Mouse (Mus musculus) liver, embryonic 13.5 days (tissue): ENCODE data around the gene Cebpe. TPM values are rescaled to one million over a fixed set of nuclear protein-coding genes. Genes with fewer than 3 reads are reported as not detected.

ENCODE experiments used
- ATAC-seq: fragments of 200-750 bp; cut with Nextera tagmentation; 2 replicates; pipeline ENCODE4 v1.8.0; 2017; ENCODE audit warnings: low read depth, mild to moderate bottlenecking, moderate number of reproducible peaks, moderate library complexity
- DNase-seq: peaks from one replicate; pipeline ENCODE4 v3.0.0; 2022
- H3K27ac ChIP-seq: fragments of 300-500 bp; sonication (generic); 2 replicates; pipeline ENCODE4 v1.5.1; 2015; ENCODE audit warnings: moderate library complexity, mild to moderate bottlenecking, inconsistent platforms
- H3K27me3 ChIP-seq: fragments of 300-500 bp; sonication (generic); 2 replicates; pipeline ENCODE4 v1.6.1; 2015; ENCODE audit warnings: mild to moderate bottlenecking, inconsistent platforms
- H3K36me3 ChIP-seq: fragments of 300-500 bp; sonication (generic); 2 replicates; pipeline ENCODE4 v1.6.1; 2015; ENCODE audit warnings: mild to moderate bottlenecking, inconsistent platforms
- H3K4me1 ChIP-seq: fragments of 300-500 bp; sonication (generic); replicated peaks from 2 replicates; pipeline ENCODE4 v1.6.1; 2015; ENCODE audit warnings: inconsistent platforms
- H3K4me2 ChIP-seq: fragments of 300-500 bp; sonication (generic); 2 replicates; pipeline ENCODE4 v1.6.1; 2015; ENCODE audit warnings: inconsistent platforms, mild to moderate bottlenecking, moderate library complexity
- H3K4me3 ChIP-seq: fragments of 300-500 bp; sonication (generic); replicated peaks from 2 replicates; pipeline ENCODE4 v1.5.1; 2015; ENCODE audit warnings: mild to moderate bottlenecking, inconsistent platforms
- H3K9ac ChIP-seq: fragments of 300-500 bp; sonication (generic); 2 replicates; pipeline ENCODE4 v1.6.1; 2015; ENCODE audit warnings: mild to moderate bottlenecking, inconsistent platforms
- H3K9me3 ChIP-seq: fragments of 300-500 bp; sonication (generic); replicated peaks from 2 replicates; pipeline ENCODE4 v1.6.1; 2016; ENCODE audit warnings: inconsistent platforms
- WGBS: fragments of 180-500 bp; shearing (Covaris S2); methylation state at CpG from one replicate; pipeline ENCODE4 v1.1.7; 2015; ENCODE audit not compliant: insufficient replicate concordance; 5-methylcytosine and 5-hydroxymethylcytosine counted together
- polyA plus RNA-seq: library from polyadenylated mRNA; unstranded; fragments of >200 nt; fragmentation: Nextera tagmentation; extraction: Ambion mirVana; gene quantifications from 2 replicates; pipeline ENCODE4 v1.2.1, GENCODE M21; 2015

Cebpe gene
- polyA plus RNA-seq, 1 experiment from 2014 or later = 3.4 TPM

DNA sequence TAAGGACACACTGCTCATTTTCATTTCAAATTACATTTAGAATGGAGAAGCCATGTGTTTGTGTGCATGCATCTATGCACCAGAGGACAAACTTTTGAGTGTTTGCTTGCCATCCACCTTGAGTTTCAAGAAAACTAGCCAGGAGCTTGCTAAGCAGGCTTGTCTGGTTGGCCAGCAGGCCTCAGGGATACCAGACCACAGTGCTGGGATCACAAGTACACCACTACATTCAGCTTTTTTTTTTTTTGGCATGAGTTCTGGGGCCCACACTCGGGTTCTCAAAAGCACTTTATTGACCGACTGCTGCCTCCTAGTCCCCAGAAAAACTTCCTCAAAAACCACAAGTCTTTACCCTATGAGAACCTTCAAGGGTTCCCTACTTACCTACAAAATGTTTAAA is 37.7 kb downstream of the Cebpe start:
- H3K9me3 ChIP-seq = no peaks in the 10 kb centered on the region
- H3K27me3 ChIP-seq = no peaks in the 10 kb centered on the region
- ATAC-seq (no peak), DNase-seq (no peak)
- H3K27ac ChIP-seq = no peak overlapping the region
- no peak overlapping the region for H3K9ac ChIP-seq
- no peak overlapping the region for H3K4me3 ChIP-seq
- 39% methylated on average over 2 of the region's 2 CpGs for WGBS
- no peaks in the 10 kb centered on the region for H3K4me1 ChIP-seq
- H3K4me2 ChIP-seq = no peak overlapping the region
- H3K36me3 ChIP-seq = peaks cover 72% of the 10 kb centered on the region

- no peaks in the 10 kb centered on the region for H3K4me1 ChIP-seq
- no peak overlapping the region for H3K4me2 ChIP-seq
- no peak overlapping the region for H3K27ac ChIP-seq
- H3K9ac ChIP-seq = no peak overlapping the region
- ATAC-seq (peak; percentile 39; the same call in 1 of the 2 replicates), DNase-seq (no peak)
- H3K36me3 ChIP-seq = peaks cover 76% of the 10 kb centered on the region
- no peak overlapping the region for H3K4me3 ChIP-seq
- no peaks in the 10 kb centered on the region for H3K9me3 ChIP-seq
- H3K27me3 ChIP-seq = no peaks in the 10 kb centered on the region
- 68% methylated on average over 4 of the region's 4 CpGs for WGBS
These were observed 42.6 kb downstream of the Cebpe start for GRCm38 (mm10) chr14:54669381-54669780.

GRCm38 (mm10) chr14:54664477-54665222 is 47.3 kb downstream of the Cebpe start:
- H3K4me2 ChIP-seq = no peak overlapping the region
- H3K36me3 ChIP-seq = peaks cover 97% of the 10 kb centered on the region
- H3K27me3 ChIP-seq = no peaks in the 10 kb centered on the region
- ATAC-seq (no peak), DNase-seq (no peak)
- H3K27ac ChIP-seq = no peak overlapping the region
- WGBS = 84% methylated on average over 10 of the region's 10 CpGs
- no peaks in the 10 kb centered on the region for H3K4me1 ChIP-seq
- no peaks in the 10 kb centered on the region for H3K9me3 ChIP-seq
- H3K9ac ChIP-seq = no peak overlapping the region
- no peak overlapping the region for H3K4me3 ChIP-seq

Other genes with a start within 250 kb of the Cebpe start
- gene Lrp10, start 248.0 kb downstream of the Cebpe start, polyA plus RNA-seq = 18.4 and 21.2 TPM in 2 replicates
- gene Rem2, start 236.1 kb downstream of the Cebpe start, polyA plus RNA-seq = 0.06 and 0.12 TPM in 2 replicates
- gene Prmt5, start 194.6 kb downstream of the Cebpe start, polyA plus RNA-seq = 41.6 and 48.9 TPM in 2 replicates
- gene Haus4, start 157.6 kb downstream of the Cebpe start, polyA plus RNA-seq = 45.6 and 47.5 TPM in 2 replicates
- 3.9 and 4.4 TPM in 2 replicates for gene Ajuba, start 134.6 kb downstream of the Cebpe start, polyA plus RNA-seq
- 2.7 and 3.0 TPM in 2 replicates for gene 4931414P19Rik, start 106.2 kb downstream of the Cebpe start, polyA plus RNA-seq
- 262 and 266 TPM in 2 replicates for gene Psmb5, start 94.2 kb downstream of the Cebpe start, polyA plus RNA-seq
- not detected in 2 replicates for gene Psmb11, start 90.7 kb downstream of the Cebpe start, polyA plus RNA-seq
- gene Gm17606, start 71.2 kb downstream of the Cebpe start, polyA plus RNA-seq = not detected in 2 replicates
- 0.25 and 0.38 TPM in 2 replicates for gene Cdh24, start 70.8 kb downstream of the Cebpe start, polyA plus RNA-seq
- gene 1700123O20Rik, start 26.0 kb downstream of the Cebpe start, polyA plus RNA-seq = 46.3 and 51.6 TPM in 2 replicates
- gene Acin1, start 25.2 kb downstream of the Cebpe start, polyA plus RNA-seq = 62.5 and 68.7 TPM in 2 replicates
- 0.03 and 0.05 TPM in 2 replicates for gene Gm29776, start 13.3 kb downstream of the Cebpe start, polyA plus RNA-seq
- 2.1 and 3.6 TPM in 2 replicates for gene Slc7a8, start 69.8 kb upstream of the Cebpe start, polyA plus RNA-seq
- not detected in 2 replicates for gene Rnf212b, start 102.0 kb upstream of the Cebpe start, polyA plus RNA-seq
- gene Homez, start 158.8 kb upstream of the Cebpe start, polyA plus RNA-seq = 2.2 TPM in 2 replicates
- gene Ppp1r3e, start 165.4 kb upstream of the Cebpe start, polyA plus RNA-seq = 0.41 and 0.50 TPM in 2 replicates
- 0.57 and 0.62 TPM in 2 replicates for gene Bcl2l2, start 171.2 kb upstream of the Cebpe start, polyA plus RNA-seq
- gene Gm20521, start 171.3 kb upstream of the Cebpe start, polyA plus RNA-seq = 0.09 TPM in 1 of 2 replicates, not detected in the other
- gene Pabpn1, start 180.3 kb upstream of the Cebpe start, polyA plus RNA-seq = 53.9 and 59.1 TPM in 2 replicates
- gene Slc22a17, start 201.0 kb upstream of the Cebpe start, polyA plus RNA-seq = 2.0 and 2.1 TPM in 2 replicates
- gene Efs, start 214.0 kb upstream of the Cebpe start, polyA plus RNA-seq = 0.71 TPM in 2 replicates
- gene Il25, start 220.5 kb upstream of the Cebpe start, polyA plus RNA-seq = not detected in 2 replicates
- gene Cmtm5, start 224.1 kb upstream of the Cebpe start, polyA plus RNA-seq = 0.20 TPM in 1 of 2 replicates, not detected in the other